Mouse (Mus musculus): Measurements from ENCODE around the gene Gpank1. TPM values are rescaled to one million over a fixed set of nuclear protein-coding genes. Genes with fewer than 3 reads are reported as not detected.
A peak's percentile ranks its signal among the peaks of the same experiment; 100 is the strongest.

Gene Gpank1
- total RNA-seq, 2 experiments from 2014 or later: 7.0 to 7.9 TPM

GRCm38 (mm10) chr17:35126206-35126611 lies 5.0 kb downstream of the Gpank1 start, which contains the start of gene D17H6S53E:
D17H6S53E (plus strand) TSS chr17:35126373.
- intact Hi-C loops (cut with DNase I; ENCODE audit: low total_unique reads): no loop called here
- DNase-seq: peak; percentile 80

- DNase-seq: no peak
- intact Hi-C loops (cut with DNase I; ENCODE audit: low total_unique reads): no loop called here
Observed at GRCm38 (mm10) chr17:35127017-35127416, 5.8 kb downstream of the Gpank1 start.

- intact Hi-C loops (cut with DNase I; ENCODE audit: low total_unique reads): no loop called here
- no peak for DNase-seq
Observed at GRCm38 (mm10) chr17:35128996-35129395, 7.7 kb downstream of the Gpank1 start.

GRCm38 (mm10) chr17:35131038-35131437 lies 9.8 kb downstream of the Gpank1 start:
- DNase-seq: no peak
- intact Hi-C loops (cut with DNase I; ENCODE audit: low total_unique reads): no loop called here

- no peak for DNase-seq
- intact Hi-C loops (cut with DNase I; ENCODE audit: low total_unique reads): no loop called here
Observed at GRCm38 (mm10) chr17:35131500-35132173, 10.4 kb downstream of the Gpank1 start, which contains the start of gene Apom. Apom (minus strand) TSS chr17:35132050.

GRCm38 (mm10) chr17:35132174-35132560 lies 10.9 kb downstream of the Gpank1 start:
- DNase-seq: no peak
- intact Hi-C loops (cut with DNase I; ENCODE audit: low total_unique reads): no loop called here

GRCm38 (mm10) chr17:35133517-35133916 lies 12.3 kb downstream of the Gpank1 start:
- intact Hi-C loops (cut with DNase I; ENCODE audit: low total_unique reads): no loop called here
- no peak for DNase-seq

- intact Hi-C loops (cut with DNase I; ENCODE audit: low total_unique reads): no loop called here
- peak; percentile 93 for DNase-seq
Observed at GRCm38 (mm10) chr17:35134801-35135590, 13.7 kb downstream of the Gpank1 start, which contains the start of gene Bag6. Bag6 (plus strand) TSS chr17:35135178.

GRCm38 (mm10) chr17:35135591-35136320 lies 14.5 kb downstream of the Gpank1 start:
- intact Hi-C loops (cut with DNase I; ENCODE audit: low total_unique reads): no loop called here
- no peak for DNase-seq

- no peak for DNase-seq
- intact Hi-C loops (cut with DNase I; ENCODE audit: low total_unique reads): no loop called here
Observed at GRCm38 (mm10) chr17:35139269-35139668, 18.0 kb downstream of the Gpank1 start.

- intact Hi-C loops (cut with DNase I; ENCODE audit: low total_unique reads): no loop called here
- DNase-seq: no peak
Observed at GRCm38 (mm10) chr17:35140490-35140996, 19.3 kb downstream of the Gpank1 start.

GRCm38 (mm10) chr17:35141971-35142370 lies 20.7 kb downstream of the Gpank1 start:
- intact Hi-C loops (cut with DNase I; ENCODE audit: low total_unique reads): no loop called here
- no peak for DNase-seq

- intact Hi-C loops (cut with DNase I; ENCODE audit: low total_unique reads): no loop called here
- no peak for DNase-seq
Observed at GRCm38 (mm10) chr17:35146139-35146538, 24.9 kb downstream of the Gpank1 start.

- no peak for DNase-seq
- intact Hi-C loops (cut with DNase I; ENCODE audit: low total_unique reads): no loop called here
Observed at GRCm38 (mm10) chr17:35147348-35147747, 26.1 kb downstream of the Gpank1 start.

GRCm38 (mm10) chr17:35147922-35148639 lies 26.8 kb downstream of the Gpank1 start:
- no peak for DNase-seq
- intact Hi-C loops (cut with DNase I; ENCODE audit: low total_unique reads): no loop called here

GRCm38 (mm10) chr17:35152121-35152520 lies 30.9 kb downstream of the Gpank1 start:
- intact Hi-C loops (cut with DNase I; ENCODE audit: low total_unique reads): no loop called here
- no peak for DNase-seq

GRCm38 (mm10) chr17:35153077-35153476 lies 31.8 kb downstream of the Gpank1 start:
- intact Hi-C loops (cut with DNase I; ENCODE audit: low total_unique reads): no loop called here
- DNase-seq: no peak

GRCm38 (mm10) chr17:35153931-35154330 lies 32.7 kb downstream of the Gpank1 start:
- intact Hi-C loops (cut with DNase I; ENCODE audit: low total_unique reads): no loop called here
- no peak for DNase-seq

- DNase-seq: no peak
- intact Hi-C loops (cut with DNase I; ENCODE audit: low total_unique reads): no loop called here
Observed at GRCm38 (mm10) chr17:35154616-35155015, 33.4 kb downstream of the Gpank1 start.
